In the genomic region with DNA sequence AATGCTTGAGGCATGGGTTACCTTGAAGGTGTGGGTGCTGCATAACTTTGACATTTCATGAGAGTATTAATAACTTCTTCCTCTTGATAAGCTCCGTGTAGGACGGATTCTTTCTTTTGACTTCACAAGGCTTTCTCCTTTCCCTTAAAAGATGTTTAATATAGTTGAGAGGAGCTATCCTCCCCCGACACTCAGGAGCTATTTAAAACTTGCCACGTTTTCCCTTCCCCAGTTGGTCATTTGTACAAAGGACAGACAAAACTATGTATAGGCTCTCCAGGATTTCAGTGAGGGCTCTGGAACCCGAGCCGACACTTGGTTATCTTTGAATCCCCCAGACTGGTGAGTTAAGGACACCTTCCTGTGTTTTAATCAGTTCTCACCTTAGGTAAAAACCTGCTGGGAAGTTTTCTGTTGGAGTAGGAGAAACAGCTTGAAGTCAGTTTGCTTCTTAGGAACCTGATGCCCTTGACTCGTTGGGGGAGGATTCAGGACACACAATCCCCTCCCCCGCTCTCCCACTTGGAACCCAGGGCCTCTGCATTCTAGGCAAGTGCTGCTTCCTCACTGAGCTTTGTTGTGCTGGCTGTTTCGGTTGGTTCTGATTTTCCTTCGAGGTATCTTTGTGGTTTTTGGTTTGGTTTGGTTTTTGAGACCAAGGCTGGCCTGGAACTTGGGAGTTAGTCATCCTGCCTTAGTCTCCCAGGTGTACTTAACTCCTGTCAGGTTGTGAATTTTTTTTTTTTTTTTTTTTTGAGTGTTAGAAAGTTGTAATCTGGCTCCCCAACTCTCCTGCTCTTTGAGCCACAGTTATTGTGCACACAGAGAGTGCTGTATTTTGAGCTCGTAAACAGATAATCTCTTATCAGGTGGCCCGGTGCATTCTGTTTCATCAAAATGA, we compare ENCODE assay signal across 9 mouse cellular contexts. TPM values are rescaled to one million over a fixed set of nuclear protein-coding genes. Genes with fewer than 3 reads are reported as not detected.
DNase-seq lines count a peak whose midpoint lies in the region; ATAC-seq lines count a peak whose summit lies in the region.
"Had no signal": no experiment of that assay in that cellular context is flagged by ENCODE, and none has a peak within 500 bp of the region (broad histone marks: within the 10 kb centered on the region; RNA-seq: fewer than 3 reads in every experiment).

No protein-coding gene starts in this region.

- peak overlapping the region; percentile 82 for H3K4me2 ChIP-seq in hindbrain, embryonic 13.5 days
- peak overlapping the region; percentile 74; the same call in 1 of the 2 replicates for H3K4me2 ChIP-seq in midbrain, embryonic 16.5 days (ENCODE audit: low read length)

- H3K27me3 ChIP-seq in hindbrain, embryonic 13.5 days = no peaks in the 10 kb centered on the region
- no peaks in the 10 kb centered on the region for H3K27me3 ChIP-seq in midbrain, embryonic 16.5 days (ENCODE audit: control insufficient read depth, insufficient read depth, low read depth, low read length)

- H3K9ac ChIP-seq in hindbrain, embryonic 13.5 days = 0 out of 2 replicates have a peak overlapping the region, but pooled peaks have one; percentile 49
- no peak overlapping the region for H3K9ac ChIP-seq in midbrain, embryonic 16.5 days (ENCODE audit: low read depth, low read length)

- no peak overlapping the region for H3K27ac ChIP-seq in hindbrain, embryonic 13.5 days
- no peak overlapping the region for H3K27ac ChIP-seq in midbrain, embryonic 16.5 days (ENCODE audit: low read length)

- H3K4me3 ChIP-seq in hindbrain, embryonic 13.5 days = peak overlapping the region; percentile 80
- no peak overlapping the region for H3K4me3 ChIP-seq in midbrain, embryonic 16.5 days (ENCODE audit: low read depth, low read length)

- ATAC-seq in hindbrain, embryonic 13.5 days (ENCODE audit: low FRiP score) = no peak
- no peak for ATAC-seq in midbrain, embryonic 16.5 days

- peaks cover 30% of the 10 kb centered on the region for H3K4me1 ChIP-seq in hindbrain, embryonic 13.5 days (replicated peaks)
- H3K4me1 ChIP-seq in midbrain, embryonic 16.5 days (ENCODE audit: control insufficient read depth, insufficient read depth, low read length) = peaks cover 20% of the 10 kb centered on the region

- 30% methylated on average over 12 of the region's 12 CpGs for WGBS in hindbrain, embryonic 13.5 days
- WGBS in midbrain, embryonic 16.5 days = 27% methylated on average over 12 of the region's 12 CpGs

- no peaks in the 10 kb centered on the region for H3K36me3 ChIP-seq in hindbrain, embryonic 13.5 days
- no peaks in the 10 kb centered on the region for H3K36me3 ChIP-seq in midbrain, embryonic 16.5 days (ENCODE audit: control insufficient read depth, insufficient read depth, low read length)

- peak; percentile 49 for DNase-seq in cerebellum, adult 9-10 months
- no peak for DNase-seq in cerebellum, adult 8-10 months
- peak; percentile 35 for DNase-seq in 3T3-L1 (ENCODE audit: low read depth, low spot score)
- peak; percentile 67 for DNase-seq in embryo, embryonic 11 days
- no peak for DNase-seq in layer of hippocampus, postnatal 36 days
- DNase-seq in lung, postnatal 10 days = no peak

- H3K9me3 ChIP-seq in hindbrain, embryonic 13.5 days = no peaks in the 10 kb centered on the region
- H3K9me3 ChIP-seq in midbrain, embryonic 16.5 days (replicated peaks; ENCODE audit: control insufficient read depth, low read length, poor library complexity, severe bottlenecking) = no peaks in the 10 kb centered on the region

RNA-seq across cellular contexts. Expression of gene Usp28, which starts 2.3 kb away (rescaled TPM):
- 31.5 and 33.0 TPM in 2 replicates for polyA plus RNA-seq in hindbrain, embryonic 13.5 days (2015; fragmentation: Nextera tagmentation; extraction: Ambion mirVana)
- polyA plus RNA-seq in midbrain, embryonic 16.5 days (2015; fragmentation: Nextera tagmentation; extraction: Ambion mirVana) = 27.3 and 34.3 TPM in 2 replicates
- total RNA-seq in layer of hippocampus, postnatal 36 days (2021) = 10 to 100 TPM; 36.4 to 36.8 TPM

RNA-seq across cellular contexts. Expression of gene Htr3b, which starts 22.7 kb away (rescaled TPM):
- polyA plus RNA-seq in hindbrain, embryonic 13.5 days (2015; fragmentation: Nextera tagmentation; extraction: Ambion mirVana) = 0.28 and 0.45 TPM in 2 replicates
- polyA plus RNA-seq in midbrain, embryonic 16.5 days (2015; fragmentation: Nextera tagmentation; extraction: Ambion mirVana) = 0.09 TPM in 1 of 2 replicates, not detected in the other
- not detected for total RNA-seq in layer of hippocampus, postnatal 36 days (2021)
- total RNA-seq: heart, postnatal 14 days had no signal

Comparison
In these comparisons a context has a peak if more than half of its experiments do, and no peak if none do; other contexts are left out.
1. DNase-seq: peak in cerebellum, adult 9-10 months (single experiment), 3T3-L1 (single experiment) and embryo, embryonic 11 days (single experiment); none in cerebellum, adult 8-10 months (single experiment), layer of hippocampus, postnatal 36 days (0 of 2) and lung, postnatal 10 days (single experiment).